Mouse (Mus musculus): ENCODE measurements at regions not wholly inside any gene's neighbourhood (a gene's known extent, or its start where the extent isn't known, plus 50 kb on each side); places are given as distances from the start of the nearest gene placed in this dataset.
"Not testable (repeated sequence)": the region's sequence is repeated elsewhere in the genome, so short reads cannot be mapped to it uniquely, and the experiment has no call there.

GRCm38 (mm10) chrX:104931153-104931706, 74.2 kb upstream of the Magee2 start:
- H3K4me3 ChIP-seq (ENCODE audit: low read depth, low read length): no peak overlapping the region
- no peaks in the 10 kb centered on the region for H3K36me3 ChIP-seq (replicated peaks; ENCODE audit: control insufficient read depth, insufficient read depth, low read depth, low read length)
- DNase-seq (ENCODE audit: low spot score): no peak
- no peak for ATAC-seq (replicated peaks; ENCODE audit: insufficient number of reproducible peaks, low FRiP score, low TSS enrichment, low read depth)
- no peaks in the 10 kb centered on the region for H3K27me3 ChIP-seq (ENCODE audit: control insufficient read depth, insufficient read depth, low read length)
- 77% methylated on average over 2 of the region's 2 CpGs for WGBS
- H3K9me3 ChIP-seq (replicated peaks; ENCODE audit: control insufficient read depth, low read length): no peaks in the 10 kb centered on the region
- H3K4me2 ChIP-seq (ENCODE audit: low read depth, low read length): no peak overlapping the region
- no peak overlapping the region for H3K9ac ChIP-seq (replicated peaks; ENCODE audit: low read length)
- H3K27ac ChIP-seq (replicated peaks; ENCODE audit: low read depth, low read length): no peak overlapping the region
- H3K4me1 ChIP-seq (ENCODE audit: control insufficient read depth, insufficient read depth, low read length): no peaks in the 10 kb centered on the region

DNA sequence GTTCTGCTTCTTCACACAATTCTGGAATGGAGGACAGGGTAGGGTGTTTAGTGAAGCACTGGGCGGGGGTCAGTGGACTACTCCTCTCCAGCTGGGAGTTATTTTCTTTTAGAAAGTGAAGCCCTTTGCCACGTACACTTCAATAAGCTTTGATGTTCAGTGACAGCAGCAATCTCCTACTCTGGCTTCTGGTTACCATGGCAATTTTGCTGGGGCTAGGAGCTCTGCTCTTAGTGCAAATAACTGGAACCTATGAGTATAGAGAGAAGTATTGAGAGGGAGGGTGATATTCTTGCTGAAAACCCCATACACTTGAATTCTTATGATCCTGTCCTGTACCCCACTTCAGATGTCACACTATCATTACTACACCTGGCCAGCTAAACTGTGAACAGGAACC, 94.5 kb upstream of the Magee2 start:
- Histone ChIP-seq H3K9ac (replicated peaks; ENCODE audit: low read length) (no peak overlapping the region), H3K36me3 (replicated peaks; ENCODE audit: control insufficient read depth, insufficient read depth, low read depth, low read length) (no peaks in the 10 kb centered on the region), H3K4me2 (ENCODE audit: low read depth, low read length) (no peak overlapping the region), H3K4me1 (ENCODE audit: control insufficient read depth, insufficient read depth, low read length) (no peaks in the 10 kb centered on the region), H3K27ac (replicated peaks; ENCODE audit: low read depth, low read length) (no peak overlapping the region), H3K9me3 (replicated peaks; ENCODE audit: control insufficient read depth, low read length) (no peaks in the 10 kb centered on the region), H3K4me3 (ENCODE audit: low read depth, low read length) (no peak overlapping the region), H3K27me3 (ENCODE audit: control insufficient read depth, insufficient read depth, low read length) (no peaks in the 10 kb centered on the region)
- ATAC-seq (replicated peaks; ENCODE audit: insufficient number of reproducible peaks, low FRiP score, low TSS enrichment, low read depth) (no peak), DNase-seq (ENCODE audit: low spot score) (peak; percentile 3)
- WGBS: 46% methylated on average over 2 of the region's 2 CpGs

DNA sequence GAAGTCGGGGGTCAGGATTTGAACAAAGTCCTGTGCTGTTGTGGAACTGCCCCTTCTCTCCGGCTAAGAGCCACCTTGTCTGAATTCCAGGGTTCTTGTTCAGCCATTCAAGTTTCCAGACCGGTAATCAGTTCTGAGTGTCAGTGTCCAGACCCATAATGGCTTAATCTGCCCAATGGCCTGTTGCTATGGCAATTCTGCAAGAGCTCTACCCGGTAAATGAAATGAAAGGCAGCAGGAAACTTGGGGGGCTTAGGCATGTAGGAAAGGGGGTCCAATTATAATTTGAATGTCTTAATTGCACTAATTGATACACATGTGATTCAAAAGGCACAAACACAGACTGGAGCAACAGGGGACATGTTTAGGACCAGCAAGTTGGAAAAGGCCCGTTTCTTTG, 95.7 kb upstream of the Magee2 start:
- not testable (repeated sequence) for H3K27me3 ChIP-seq (ENCODE audit: control insufficient read depth, insufficient read depth, low read length)

DNA sequence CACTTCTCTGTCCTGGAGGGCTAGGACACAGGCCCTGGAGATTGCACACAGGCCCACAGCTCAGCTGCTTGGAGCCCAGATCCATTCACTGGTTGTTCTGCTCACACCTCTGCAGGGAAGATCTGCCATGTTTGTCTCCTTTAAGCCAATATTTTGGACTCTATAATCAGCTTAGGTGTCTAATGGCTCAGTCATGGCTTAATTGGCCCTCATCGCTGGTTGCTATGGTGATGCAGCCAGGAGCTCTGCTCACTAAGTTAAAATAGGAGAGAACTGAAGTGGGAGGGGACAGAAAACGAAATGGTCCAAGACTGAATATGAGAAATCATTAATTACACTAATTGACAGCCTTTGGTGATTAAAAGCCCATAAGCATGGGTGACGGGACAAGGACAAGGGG, 96.3 kb upstream of the Magee2 start:
- 63% methylated on average over 1 of the region's 3 CpGs for WGBS

More for the DNA sequence above, 95.7 kb upstream of the Magee2 start:
- DNase-seq (ENCODE audit: low spot score); H3K9ac ChIP-seq (replicated peaks; ENCODE audit: low read length); H3K4me3 ChIP-seq (ENCODE audit: low read depth, low read length); H3K27ac ChIP-seq (replicated peaks; ENCODE audit: low read depth, low read length); H3K4me1 ChIP-seq (ENCODE audit: control insufficient read depth, insufficient read depth, low read length); H3K9me3 ChIP-seq (replicated peaks; ENCODE audit: control insufficient read depth, low read length); H3K36me3 ChIP-seq (replicated peaks; ENCODE audit: control insufficient read depth, insufficient read depth, low read depth, low read length); ATAC-seq (replicated peaks; ENCODE audit: insufficient number of reproducible peaks, low FRiP score, low TSS enrichment, low read depth); H3K4me2 ChIP-seq (ENCODE audit: low read depth, low read length): not testable (repeated sequence)
- WGBS: 68% methylated on average over 4 of the region's 5 CpGs

GRCm38 (mm10) chrX:104978432-104978831, 101.1 kb upstream of the Pbdc1 start:
- ATAC-seq (replicated peaks; ENCODE audit: insufficient number of reproducible peaks, low FRiP score, low TSS enrichment, low read depth): no peak
- Histone ChIP-seq H3K4me2 (ENCODE audit: low read depth, low read length) (no peak overlapping the region), H3K9me3 (replicated peaks; ENCODE audit: control insufficient read depth, low read length) (no peaks in the 10 kb centered on the region), H3K36me3 (replicated peaks; ENCODE audit: control insufficient read depth, insufficient read depth, low read depth, low read length) (no peaks in the 10 kb centered on the region), H3K27ac (replicated peaks; ENCODE audit: low read depth, low read length) (no peak overlapping the region), H3K27me3 (ENCODE audit: control insufficient read depth, insufficient read depth, low read length) (0 out of 2 replicates have a peak, but pooled peaks cover 3% of the 10 kb centered on the region), H3K9ac (replicated peaks; ENCODE audit: low read length) (no peak overlapping the region), H3K4me1 (ENCODE audit: control insufficient read depth, insufficient read depth, low read length) (no peaks in the 10 kb centered on the region), H3K4me3 (ENCODE audit: low read depth, low read length) (no peak overlapping the region)
- no peak for DNase-seq (ENCODE audit: low spot score)
- WGBS: 87% methylated on average over 2 of the region's 2 CpGs

More for the DNA sequence above, 96.3 kb upstream of the Magee2 start:
- H3K9me3 ChIP-seq (replicated peaks; ENCODE audit: control insufficient read depth, low read length); DNase-seq (ENCODE audit: low spot score); H3K9ac ChIP-seq (replicated peaks; ENCODE audit: low read length); H3K36me3 ChIP-seq (replicated peaks; ENCODE audit: control insufficient read depth, insufficient read depth, low read depth, low read length); H3K27ac ChIP-seq (replicated peaks; ENCODE audit: low read depth, low read length); H3K4me2 ChIP-seq (ENCODE audit: low read depth, low read length); ATAC-seq (replicated peaks; ENCODE audit: insufficient number of reproducible peaks, low FRiP score, low TSS enrichment, low read depth); H3K4me3 ChIP-seq (ENCODE audit: low read depth, low read length); H3K4me1 ChIP-seq (ENCODE audit: control insufficient read depth, insufficient read depth, low read length); H3K27me3 ChIP-seq (ENCODE audit: control insufficient read depth, insufficient read depth, low read length): not testable (repeated sequence)

- H3K9me3 ChIP-seq (replicated peaks; ENCODE audit: control insufficient read depth, low read length): no peaks in the 10 kb centered on the region
- ATAC-seq (replicated peaks; ENCODE audit: insufficient number of reproducible peaks, low FRiP score, low TSS enrichment, low read depth) (no peak), DNase-seq (ENCODE audit: low spot score) (peak; percentile 7)
- no peak overlapping the region for H3K4me3 ChIP-seq (ENCODE audit: low read depth, low read length)
- no peak overlapping the region for H3K27ac ChIP-seq (replicated peaks; ENCODE audit: low read depth, low read length)
- H3K9ac ChIP-seq (replicated peaks; ENCODE audit: low read length): no peak overlapping the region
- WGBS: 29% methylated on average over 3 of the region's 3 CpGs
- no peaks in the 10 kb centered on the region for H3K4me1 ChIP-seq (ENCODE audit: control insufficient read depth, insufficient read depth, low read length)
- no peaks in the 10 kb centered on the region for H3K27me3 ChIP-seq (ENCODE audit: control insufficient read depth, insufficient read depth, low read length)
- no peaks in the 10 kb centered on the region for H3K36me3 ChIP-seq (replicated peaks; ENCODE audit: control insufficient read depth, insufficient read depth, low read depth, low read length)
- H3K4me2 ChIP-seq (ENCODE audit: low read depth, low read length): no peak overlapping the region
Observed at GRCm38 (mm10) chrX:105003260-105003659, 76.3 kb upstream of the Pbdc1 start.

DNA sequence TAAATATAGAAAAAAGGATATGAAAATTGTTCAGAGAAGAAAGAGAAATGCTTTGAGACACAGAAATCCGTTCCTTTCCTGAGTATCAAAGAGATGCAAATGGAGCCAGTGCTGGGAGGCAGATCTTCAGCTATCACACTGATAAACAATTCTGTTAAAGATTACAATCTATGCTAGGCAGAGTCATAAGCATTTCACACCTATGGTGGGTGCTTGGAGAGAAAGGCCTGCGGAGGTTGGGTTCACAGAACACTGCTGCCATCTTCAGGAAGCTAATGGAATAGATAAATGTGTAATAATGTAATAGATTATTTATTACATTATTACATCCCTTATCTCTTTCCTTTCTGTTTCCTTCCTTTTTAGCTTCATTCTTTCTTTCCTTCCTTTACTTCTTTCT, 73.1 kb upstream of the Pbdc1 start:
- DNase-seq (ENCODE audit: low spot score): peak; percentile 55
- H3K27ac ChIP-seq (replicated peaks; ENCODE audit: low read depth, low read length): no peak overlapping the region
- H3K4me1 ChIP-seq (ENCODE audit: control insufficient read depth, insufficient read depth, low read length): no peaks in the 10 kb centered on the region
- no peak overlapping the region for H3K9ac ChIP-seq (replicated peaks; ENCODE audit: low read length)
- 8% methylated on average over 2 of the region's 2 CpGs for WGBS
- H3K4me3 ChIP-seq (ENCODE audit: low read depth, low read length): no peak overlapping the region
- no peak for ATAC-seq (replicated peaks; ENCODE audit: insufficient number of reproducible peaks, low FRiP score, low TSS enrichment, low read depth)
- H3K9me3 ChIP-seq (replicated peaks; ENCODE audit: control insufficient read depth, low read length): no peaks in the 10 kb centered on the region
- H3K36me3 ChIP-seq (replicated peaks; ENCODE audit: control insufficient read depth, insufficient read depth, low read depth, low read length): no peaks in the 10 kb centered on the region
- H3K27me3 ChIP-seq (ENCODE audit: control insufficient read depth, insufficient read depth, low read length): no peaks in the 10 kb centered on the region
- no peak overlapping the region for H3K4me2 ChIP-seq (ENCODE audit: low read depth, low read length)

Data from embryonic facial prominence, embryonic 11.5 days (tissue).